Mouse (Mus musculus) bone marrow, adult 2 months (tissue): ENCODE data around the gene Arhgap18.

Experiments used
- CTCF ChIP-seq: fragments of 200-500 bp; IDR thresholded peaks from 2 replicates; pipeline ENCODE4 v1.5.1; 2011; ENCODE audit warnings: low read length, control low read depth; ENCODE audit not compliant: control insufficient read depth, insufficient read depth
- POLR2A ChIP-seq: fragments of 200-500 bp; IDR thresholded peaks from 2 replicates; pipeline ENCODE4 v1.6.1; 2011; ENCODE audit warnings: low read depth, mild to moderate bottlenecking, control low read depth, low read length, borderline replicate concordance; ENCODE audit not compliant: control insufficient read depth

- no peak for TF ChIP-seq POLR2A
- no peak for TF ChIP-seq CTCF
Observed at GRCm38 (mm10) chr10:26895726-26896125, 142.5 kb downstream of the Arhgap18 start.
